Mouse (Mus musculus): ENCODE data around the gene Hspb6. TPM values are rescaled to one million over a fixed set of nuclear protein-coding genes. Genes with fewer than 3 reads are reported as not detected.
A peak's percentile ranks its signal among the peaks of the same experiment; 100 is the strongest.

The Hspb6 gene
- polyA plus RNA-seq, 1 experiment from 2014 or later: 4.1 TPM

GRCm38 (mm10) chr7:30592772-30593423 lies 40.9 kb downstream of the Hspb6 start:
- H3K27ac ChIP-seq (replicated peaks): no peak overlapping the region
- 62% methylated on average over 5 of the region's 5 CpGs for WGBS
- no peaks in the 10 kb centered on the region for H3K27me3 ChIP-seq (replicated peaks; ENCODE audit: low read depth, poor library complexity, severe bottlenecking)
- DNase-seq (ENCODE audit: low spot score): no peak
- no peak overlapping the region for H3K4me3 ChIP-seq
- peaks cover 9% of the 10 kb centered on the region for H3K4me1 ChIP-seq
- no peaks in the 10 kb centered on the region for H3K9me3 ChIP-seq
- no peaks in the 10 kb centered on the region for H3K36me3 ChIP-seq (replicated peaks)

DNA sequence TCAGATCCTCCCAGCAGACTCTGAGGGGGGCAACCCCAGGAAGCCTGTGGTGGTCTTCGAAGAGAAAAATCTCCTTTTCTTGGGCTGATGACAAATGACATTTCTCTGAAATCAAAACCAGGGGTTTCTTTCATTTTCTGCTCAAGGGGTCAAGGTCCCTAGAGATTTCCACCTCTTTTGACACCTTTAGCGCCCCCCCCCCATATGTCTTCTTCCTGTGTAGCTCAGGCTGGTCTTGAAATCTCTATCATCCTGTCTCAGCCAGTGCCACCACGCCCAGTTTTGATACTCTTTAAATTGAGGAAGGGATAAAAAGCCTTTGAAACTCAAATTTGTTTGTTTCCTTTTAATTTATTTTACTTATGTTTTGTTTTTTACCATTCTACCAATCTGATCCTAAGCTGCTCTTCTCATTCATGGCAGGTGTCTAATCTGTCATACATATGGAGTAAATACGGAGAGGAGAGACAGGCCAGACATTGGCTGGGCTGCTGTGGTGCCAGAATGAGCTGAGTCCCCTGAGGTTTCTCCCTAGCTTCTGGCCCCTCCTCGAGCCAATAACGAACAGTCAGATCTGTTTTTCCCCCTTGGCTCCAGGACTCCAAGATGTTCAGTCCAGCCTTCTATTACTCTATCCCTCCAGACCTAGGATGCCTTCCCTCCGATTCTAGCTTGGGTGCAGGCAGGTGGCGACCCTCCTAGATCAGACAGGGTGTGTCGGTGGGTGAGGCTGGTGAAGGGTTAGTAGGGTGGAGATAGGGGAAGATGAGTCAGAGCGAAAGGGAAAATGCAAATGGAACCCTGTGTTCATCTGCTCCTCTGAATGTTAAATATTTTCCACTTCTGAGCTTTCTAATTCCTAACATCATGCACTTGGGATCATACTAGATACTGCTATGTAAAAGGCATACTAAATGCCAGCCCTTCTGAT lies 41.9 kb downstream of the Hspb6 start:
- Histone ChIP-seq H3K36me3 (replicated peaks) (no peaks in the 10 kb centered on the region), H3K4me1 (peaks cover 9% of the 10 kb centered on the region), H3K4me3 (no peak overlapping the region), H3K9me3 (no peaks in the 10 kb centered on the region), H3K27ac (replicated peaks) (no peak overlapping the region), H3K27me3 (replicated peaks; ENCODE audit: low read depth, poor library complexity, severe bottlenecking) (no peaks in the 10 kb centered on the region)
- WGBS: 79% methylated on average over 10 of the region's 10 CpGs
- no peak for DNase-seq (ENCODE audit: low spot score)

DNA sequence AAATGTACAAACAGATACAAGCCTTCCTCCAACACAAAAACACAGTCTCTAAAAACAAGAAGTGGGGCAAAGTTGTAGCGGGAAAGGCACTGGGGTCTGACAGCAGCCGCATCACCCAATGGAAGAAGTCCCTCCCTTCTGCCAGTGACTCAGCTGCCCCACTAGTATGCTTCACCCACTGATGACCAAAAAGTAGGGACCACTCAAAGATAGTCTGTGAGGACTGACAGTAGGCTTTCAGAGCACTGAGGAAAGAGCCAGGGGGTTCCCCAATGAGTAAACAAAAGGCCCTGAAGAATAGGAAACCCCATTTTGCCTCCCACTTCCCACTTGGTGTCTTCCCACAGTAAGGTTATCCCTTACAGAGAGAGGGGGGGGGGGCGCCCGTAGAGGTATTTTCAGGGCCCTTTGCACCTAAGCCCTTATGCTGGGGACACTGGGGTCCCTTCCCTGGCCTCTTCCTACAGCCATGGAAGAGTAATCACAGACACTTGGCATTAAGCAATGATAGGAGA lies 42.6 kb downstream of the Hspb6 start:
- no peak for DNase-seq (ENCODE audit: low spot score)
- WGBS: 67% methylated on average over 4 of the region's 4 CpGs
- no peak overlapping the region for H3K27ac ChIP-seq (replicated peaks)

DNA sequence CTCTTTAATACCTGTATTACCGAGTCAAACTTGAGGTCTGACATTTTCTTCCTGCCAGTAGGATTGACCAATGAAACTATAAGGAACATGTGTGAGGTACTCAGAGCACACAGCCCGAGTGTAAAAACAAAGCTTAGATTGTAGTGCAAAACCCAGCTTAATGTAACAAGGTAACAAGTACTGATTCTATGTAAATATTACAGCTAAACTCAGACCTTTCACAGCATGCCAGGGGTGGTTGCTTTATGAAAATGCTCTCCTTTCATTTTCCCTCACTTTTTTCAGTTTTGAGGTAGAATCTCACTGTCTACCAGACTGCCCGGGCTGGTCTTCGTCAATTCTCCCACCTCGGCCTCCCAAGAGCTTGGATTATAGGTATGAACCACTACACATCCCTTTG lies 44.1 kb downstream of the Hspb6 start:
- H3K4me1 ChIP-seq: peaks cover 4% of the 10 kb centered on the region; the same call in 1 of the 2 replicates
- H3K36me3 ChIP-seq (replicated peaks): no peaks in the 10 kb centered on the region
- no peaks in the 10 kb centered on the region for H3K9me3 ChIP-seq
- no peak overlapping the region for H3K4me3 ChIP-seq
- no peak overlapping the region for H3K27ac ChIP-seq (replicated peaks)
- H3K27me3 ChIP-seq (replicated peaks; ENCODE audit: low read depth, poor library complexity, severe bottlenecking): no peaks in the 10 kb centered on the region
- DNase-seq (ENCODE audit: low spot score): no peak
- 83% methylated on average over 5 of the region's 5 CpGs for WGBS

More for the DNA sequence above, 42.6 kb downstream of the Hspb6 start:
- no peak overlapping the region for H3K4me3 ChIP-seq
- H3K9me3 ChIP-seq: no peaks in the 10 kb centered on the region
- H3K4me1 ChIP-seq: peaks cover 9% of the 10 kb centered on the region
- no peaks in the 10 kb centered on the region for H3K27me3 ChIP-seq (replicated peaks; ENCODE audit: low read depth, poor library complexity, severe bottlenecking)
- no peaks in the 10 kb centered on the region for H3K36me3 ChIP-seq (replicated peaks)

GRCm38 (mm10) chr7:30596811-30597210 lies 44.8 kb downstream of the Hspb6 start:
- DNase-seq (ENCODE audit: low spot score): no peak
- Histone ChIP-seq H3K36me3 (replicated peaks) (no peaks in the 10 kb centered on the region), H3K27me3 (replicated peaks; ENCODE audit: low read depth, poor library complexity, severe bottlenecking) (no peaks in the 10 kb centered on the region), H3K4me1 (peaks cover 4% of the 10 kb centered on the region; the same call in 1 of the 2 replicates), H3K9me3 (no peaks in the 10 kb centered on the region), H3K27ac (replicated peaks) (no peak overlapping the region), H3K4me3 (no peak overlapping the region)
- 77% methylated on average over 5 of the region's 5 CpGs for WGBS

- no peaks in the 10 kb centered on the region for H3K27me3 ChIP-seq (replicated peaks; ENCODE audit: low read depth, poor library complexity, severe bottlenecking)
- peak within 1 kb of the TSS; percentile 25; the same call in 1 of the 2 replicates for H3K4me3 ChIP-seq
- H3K27ac ChIP-seq (replicated peaks): no peak within 1 kb of the TSS
- peaks cover 18% of the 10 kb centered on the region for H3K4me1 ChIP-seq
- no peak for DNase-seq (ENCODE audit: low spot score)
- no peaks in the 10 kb centered on the region for H3K36me3 ChIP-seq (replicated peaks)
- no peaks in the 10 kb centered on the region for H3K9me3 ChIP-seq
- WGBS: 92% methylated on average over 12 of the region's 12 CpGs
These were observed 46.8 kb downstream of the Hspb6 start, which contains the start of gene Zbtb32 for GRCm38 (mm10) chr7:30598786-30599185. Zbtb32 (minus strand) TSS chr7:30598909.

DNA sequence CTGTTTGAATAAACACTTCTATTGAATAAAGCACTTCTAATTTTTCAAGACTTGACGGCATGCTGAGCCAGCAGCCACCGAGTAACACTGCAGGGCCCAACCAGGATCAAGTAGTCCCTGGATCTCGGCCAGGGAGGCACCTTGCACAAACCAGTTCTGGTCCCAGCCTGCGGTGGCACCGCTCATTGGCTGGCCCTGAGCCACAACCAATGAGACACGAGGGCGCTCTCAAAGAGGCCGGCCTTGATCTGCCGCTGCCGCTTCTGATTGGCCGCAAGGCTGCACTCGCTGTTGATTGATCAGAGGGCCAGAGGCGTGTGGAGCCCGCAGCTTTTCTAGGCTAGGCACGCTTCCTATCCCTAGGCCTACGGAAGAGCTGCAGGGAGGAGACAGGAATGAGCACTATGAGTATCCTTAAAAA lies 48.0 kb downstream of the Hspb6 start:
- Histone ChIP-seq H3K9me3 (no peaks in the 10 kb centered on the region), H3K4me1 (peaks cover 18% of the 10 kb centered on the region), H3K27ac (replicated peaks) (no peak overlapping the region), H3K36me3 (replicated peaks) (no peaks in the 10 kb centered on the region), H3K4me3 (peak overlapping the region; percentile 25; the same call in 1 of the 2 replicates), H3K27me3 (replicated peaks; ENCODE audit: low read depth, poor library complexity, severe bottlenecking) (no peaks in the 10 kb centered on the region)
- WGBS: 2% methylated on average over 16 of the region's 16 CpGs
- DNase-seq (ENCODE audit: low spot score): peak; percentile 85

- Histone ChIP-seq H3K27me3 (replicated peaks; ENCODE audit: low read depth, poor library complexity, severe bottlenecking) (no peaks in the 10 kb centered on the region), H3K27ac (replicated peaks) (no peak overlapping the region), H3K4me3 (peak overlapping the region; percentile 8; the same call in 1 of the 2 replicates), H3K9me3 (no peaks in the 10 kb centered on the region), H3K4me1 (peaks cover 18% of the 10 kb centered on the region), H3K36me3 (replicated peaks) (no peaks in the 10 kb centered on the region)
- WGBS: 78% methylated on average over 7 of the region's 7 CpGs
- no peak for DNase-seq (ENCODE audit: low spot score)
These were observed 48.7 kb downstream of the Hspb6 start for GRCm38 (mm10) chr7:30600651-30601050.

GRCm38 (mm10) chr7:30602583-30602982 lies 50.6 kb downstream of the Hspb6 start:
- Histone ChIP-seq H3K4me3 (no peak overlapping the region), H3K27me3 (replicated peaks; ENCODE audit: low read depth, poor library complexity, severe bottlenecking) (no peaks in the 10 kb centered on the region), H3K27ac (replicated peaks) (no peak overlapping the region; the same call in 1 of the 2 replicates), H3K36me3 (replicated peaks) (no peaks in the 10 kb centered on the region), H3K4me1 (peaks cover 18% of the 10 kb centered on the region), H3K9me3 (no peaks in the 10 kb centered on the region)
- WGBS: 42% methylated on average over 3 of the region's 3 CpGs
- peak; percentile 62 for DNase-seq (ENCODE audit: low spot score)

- Histone ChIP-seq H3K36me3 (replicated peaks) (no peaks in the 10 kb centered on the region), H3K9me3 (no peaks in the 10 kb centered on the region), H3K4me3 (no peak overlapping the region), H3K27me3 (replicated peaks; ENCODE audit: low read depth, poor library complexity, severe bottlenecking) (no peaks in the 10 kb centered on the region), H3K27ac (replicated peaks) (0 out of 2 replicates have a peak overlapping the region, but pooled peaks have one; percentile 8), H3K4me1 (peaks cover 23% of the 10 kb centered on the region)
- DNase-seq (ENCODE audit: low spot score): no peak
- WGBS: 54% methylated on average over 8 of the region's 8 CpGs
These were observed 52.4 kb downstream of the Hspb6 start for GRCm38 (mm10) chr7:30604424-30604823.

- Histone ChIP-seq H3K4me3 (no peak overlapping the region), H3K27ac (replicated peaks) (0 out of 2 replicates have a peak overlapping the region, but pooled peaks have one; percentile 8), H3K4me1 (peaks cover 20% of the 10 kb centered on the region), H3K9me3 (no peaks in the 10 kb centered on the region), H3K36me3 (replicated peaks) (no peaks in the 10 kb centered on the region), H3K27me3 (replicated peaks; ENCODE audit: low read depth, poor library complexity, severe bottlenecking) (no peaks in the 10 kb centered on the region)
- DNase-seq (ENCODE audit: low spot score): no peak
- WGBS: 90% methylated on average over 8 of the region's 8 CpGs
These were observed 53.0 kb downstream of the Hspb6 start for GRCm38 (mm10) chr7:30604944-30605343.

All from embryonic facial prominence, embryonic 10.5 days (tissue).